Mouse (Mus musculus) brain, embryonic 14.5 days (tissue): Measurements from ENCODE around the gene Prr5.

Experiments
- CTCF ChIP-seq: fragments of 200-500 bp; IDR thresholded peaks from 2 replicates; pipeline ENCODE4 v1.5.1; 2012; ENCODE audit warnings: inconsistent platforms, mild to moderate bottlenecking, moderate library complexity, borderline replicate concordance; ENCODE audit not compliant: insufficient read depth, insufficient read length; ENCODE audit errors: extremely low read depth
- POLR2A ChIP-seq: fragments of 200-500 bp; IDR thresholded peaks from 2 replicates; pipeline ENCODE4 v1.6.1; 2012; ENCODE audit warnings: mild to moderate bottlenecking, inconsistent platforms, borderline replicate concordance; ENCODE audit not compliant: poor library complexity, insufficient read depth, insufficient read length, severe bottlenecking; ENCODE audit errors: extremely low read depth

DNA sequence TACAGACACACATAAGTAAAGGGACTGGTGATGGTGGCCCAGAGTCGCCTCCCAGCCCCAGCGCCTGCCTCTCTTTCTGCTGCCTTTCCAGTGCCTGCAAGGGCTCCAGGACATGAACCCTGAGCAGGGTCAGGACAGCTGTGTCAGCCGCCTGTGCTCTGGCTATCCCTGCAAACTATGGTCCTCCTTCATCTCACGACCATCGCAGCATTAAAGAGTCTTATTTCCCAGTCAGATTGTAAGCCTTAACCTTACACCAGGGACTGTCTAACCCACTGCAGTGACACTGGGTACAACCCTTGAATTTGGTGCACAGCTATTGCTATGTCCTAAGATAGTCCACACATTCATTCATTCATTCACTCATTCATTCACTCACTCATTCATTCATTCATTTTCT is 13.4 kb downstream of the Prr5 start:
- TF ChIP-seq POLR2A (no peak), CTCF (no peak)
